Mouse (Mus musculus) liver, adult 2 months (tissue): Measurements from ENCODE around the gene Ush1g.

Experiments
- CTCF ChIP-seq: fragments of 200-500 bp; IDR thresholded peaks from 2 replicates; pipeline ENCODE4 v1.5.1; 2011; ENCODE audit warnings: low read depth, low read length, control low read depth
- POLR2A ChIP-seq: fragments of 200-500 bp; IDR thresholded peaks from 2 replicates; pipeline ENCODE4 v1.6.1; 2011; ENCODE audit warnings: low read length, control low read depth; ENCODE audit not compliant: insufficient read depth; ENCODE audit errors: extremely low read depth

- no peak for TF ChIP-seq POLR2A
- no peak for TF ChIP-seq CTCF
These were observed 34.5 kb downstream of the Ush1g start for GRCm38 (mm10) chr11:115287386-115287785.
